Mouse (Mus musculus): ENCODE results near the gene Psmd11.
"Not testable (repeated sequence)": the region's sequence is repeated elsewhere in the genome, so short reads cannot be mapped to it uniquely, and the experiment has no call there.

The Psmd11 gene

GRCm38 (mm10) chr11:80426029-80426813 is 2.2 kb upstream of the Psmd11 start:
- CTCF ChIA-PET, result not testable (repeated sequence)

- CTCF ChIA-PET, result interaction anchor here (0.6 kb wide), 1 partner anchor 406 kb away, joined by 5 read pairs; no protein-coding TSS in a partner anchor
Observed at GRCm38 (mm10) chr11:80429009-80429475, 627 bp downstream of the Psmd11 start.

- CTCF ChIA-PET, result interaction anchor here (0.6 kb wide), 1 partner anchor 406 kb away, joined by 5 read pairs; no protein-coding TSS in a partner anchor
Observed at GRCm38 (mm10) chr11:80429500-80430166, 1.2 kb downstream of the Psmd11 start.

GRCm38 (mm10) chr11:80430366-80430910 is 2.0 kb downstream of the Psmd11 start:
- CTCF ChIA-PET, result interaction anchor here (0.7 kb wide), 1 partner anchor 44 kb away, joined by 3 read pairs; no protein-coding TSS in a partner anchor

- CTCF ChIA-PET, result no interaction called here
Observed at GRCm38 (mm10) chr11:80446916-80447315, 18.5 kb downstream of the Psmd11 start.

GRCm38 (mm10) chr11:80449859-80450258 is 21.4 kb downstream of the Psmd11 start:
- CTCF ChIA-PET, result no interaction called here

GRCm38 (mm10) chr11:80452242-80452641 is 23.8 kb downstream of the Psmd11 start:
- CTCF ChIA-PET, result no interaction called here

GRCm38 (mm10) chr11:80453198-80453597 is 24.8 kb downstream of the Psmd11 start:
- CTCF ChIA-PET, result no interaction called here

- CTCF ChIA-PET, result interaction anchor here (0.5 kb wide), 1 partner anchor 99 kb away, joined by 3 read pairs; no protein-coding TSS in a partner anchor
Observed at GRCm38 (mm10) chr11:80463605-80464130, 35.3 kb downstream of the Psmd11 start.

GRCm38 (mm10) chr11:80471836-80472605 is 43.6 kb downstream of the Psmd11 start:
- CTCF ChIA-PET, result interaction anchor here (0.7 kb wide), 2 partner anchors 18 to 102 kb away, joined by 5 to 21 read pairs; no protein-coding TSS in a partner anchor

- CTCF ChIA-PET, result interaction anchor here (0.6 to 0.7 kb wide), 3 partner anchors 43 to 346 kb away, joined by 3 to 10 read pairs (median 3); no protein-coding TSS in a partner anchor
Observed at GRCm38 (mm10) chr11:80474175-80474691, 45.8 kb downstream of the Psmd11 start.

GRCm38 (mm10) chr11:80474846-80475245 is 46.4 kb downstream of the Psmd11 start:
- CTCF ChIA-PET, result interaction anchor here (0.6 to 0.7 kb wide), 3 partner anchors 44 to 345 kb away, joined by 3 to 10 read pairs (median 3); no protein-coding TSS in a partner anchor

- CTCF ChIA-PET, result no interaction called here
Observed at GRCm38 (mm10) chr11:80475544-80475943, 47.1 kb downstream of the Psmd11 start.

- CTCF ChIA-PET, result interaction anchor here (0.7 kb wide), 1 partner anchor 83 kb away, joined by 5 read pairs; no protein-coding TSS in a partner anchor
Observed at GRCm38 (mm10) chr11:80476222-80477189, 48.1 kb downstream of the Psmd11 start, which contains the start of gene Cdk5r1. Gene Cdk5r1, plus strand, starts transcription at chr11:80477023.

GRCm38 (mm10) chr11:80477341-80478199 is 49.2 kb downstream of the Psmd11 start:
- CTCF ChIA-PET, result interaction anchor here (0.6 to 0.7 kb wide), 2 partner anchors 8 to 98 kb away, joined by 3 to 8 read pairs; no protein-coding TSS in a partner anchor

- CTCF ChIA-PET, result interaction anchor here (0.6 to 0.7 kb wide), 2 partner anchors 9 to 1214 kb away, joined by 3 to 4 read pairs; no protein-coding TSS in a partner anchor
Observed at GRCm38 (mm10) chr11:80478694-80479412, 50.4 kb downstream of the Psmd11 start.

- CTCF ChIA-PET, result interaction anchor here (0.7 kb wide), 1 partner anchor 1214 kb away, joined by 4 read pairs; no protein-coding TSS in a partner anchor
Observed at GRCm38 (mm10) chr11:80479425-80479824, 51.0 kb downstream of the Psmd11 start.
